Mouse (Mus musculus): ENCODE data around the gene Casc3.

DNA sequence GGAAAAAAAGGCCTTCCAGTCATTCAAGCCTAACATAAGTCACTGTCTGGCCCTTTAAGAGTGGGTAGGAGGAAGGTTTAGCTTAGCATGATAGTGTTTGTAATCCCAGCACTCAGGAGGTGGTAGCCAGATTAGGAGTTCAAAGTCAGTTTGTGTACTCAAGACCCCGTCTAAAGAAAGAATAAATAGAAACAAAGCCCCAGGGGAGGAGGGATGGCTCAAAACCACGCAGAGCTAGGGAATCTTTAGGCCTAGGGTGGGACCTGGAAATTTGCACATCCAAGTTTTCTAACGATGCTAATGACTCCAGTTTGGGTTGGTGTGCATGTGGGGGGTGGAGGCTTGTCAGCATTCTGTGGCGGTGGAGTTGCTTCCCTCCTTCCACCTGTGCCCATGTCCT is 12.6 kb upstream of the Casc3 start:
- TF ChIP-seq GATA1 (IDR thresholded peaks at IDR 0.05; ENCODE audit: borderline replicate concordance, low read length) (no peak), FLI1 (IDR thresholded peaks at IDR 0.05; ENCODE audit: low read length) (no peak)
